Mouse (Mus musculus): ENCODE measurements around the gene Tec.
"Not testable (repeated sequence)": the region's sequence is repeated elsewhere in the genome, so short reads cannot be mapped to it uniquely, and the experiment has no call there.

The Tec gene

GRCm38 (mm10) chr5:72818513-72819180 is 49.6 kb downstream of the Tec start:
- DNase-seq = no peak

- no peak for DNase-seq
Measured at GRCm38 (mm10) chr5:72817523-72818091, 50.7 kb downstream of the Tec start.

GRCm38 (mm10) chr5:72816960-72817359 is 51.3 kb downstream of the Tec start:
- DNase-seq = not testable (repeated sequence)

- DNase-seq = no peak
Measured at GRCm38 (mm10) chr5:72816491-72816890, 51.8 kb downstream of the Tec start.

DNA sequence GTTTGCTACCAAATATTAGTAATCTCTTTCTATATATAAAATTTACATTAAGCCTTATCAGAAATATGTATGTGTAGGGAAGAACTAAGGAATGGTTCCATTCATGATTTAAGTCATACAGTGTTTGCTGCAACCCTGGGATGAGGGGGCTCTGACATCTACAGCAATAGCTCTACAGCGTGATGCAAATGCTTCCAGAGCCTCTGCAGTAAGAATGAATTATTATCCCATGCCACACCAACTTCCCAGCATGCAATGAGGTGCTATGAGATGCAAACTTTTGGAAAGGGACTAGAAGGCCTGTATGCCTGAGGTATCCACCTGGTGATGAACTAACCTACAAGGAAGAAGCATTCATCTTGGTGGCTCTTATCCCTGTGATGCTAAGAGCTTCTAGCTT is 52.2 kb downstream of the Tec start:
- no peak for DNase-seq

DNA sequence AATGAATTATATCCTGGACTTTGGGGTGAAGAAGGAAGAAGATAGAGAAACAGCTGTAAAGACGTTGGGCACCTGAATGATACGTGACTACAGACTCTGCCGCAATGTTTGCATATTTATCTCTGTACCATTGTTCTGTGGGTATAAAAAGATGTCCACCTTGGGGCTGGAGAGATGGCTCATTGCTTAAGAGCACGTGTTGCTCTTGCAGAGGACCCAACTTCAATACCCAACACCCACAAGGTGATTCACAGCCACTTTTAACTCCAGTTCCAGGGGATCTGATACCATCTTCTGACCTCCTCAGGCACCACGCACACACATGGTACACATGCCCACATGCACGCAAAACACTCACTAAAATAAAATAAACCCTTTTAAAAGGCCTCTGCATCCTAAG is 52.9 kb downstream of the Tec start:
- DNase-seq = no peak

DNA sequence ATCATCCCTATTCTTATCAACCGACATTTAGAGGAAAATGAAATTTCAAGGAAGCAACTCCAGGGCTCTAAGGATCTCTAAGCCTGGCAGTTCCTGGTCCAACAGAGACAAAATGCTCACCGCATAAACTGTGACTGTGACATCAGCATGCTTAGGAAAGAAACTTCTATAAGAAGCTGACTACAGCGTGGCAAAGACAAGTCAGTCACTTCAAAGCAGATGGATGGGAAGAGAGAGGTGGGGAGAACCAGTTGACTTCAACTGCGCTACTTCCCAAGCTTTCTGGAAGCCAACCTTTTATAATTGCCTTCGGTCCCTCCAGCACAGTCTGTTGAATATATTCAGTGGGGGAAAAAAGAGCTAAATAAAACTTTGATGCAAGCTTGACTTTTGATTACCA is 54.2 kb downstream of the Tec start:
- DNase-seq = no peak

DNA sequence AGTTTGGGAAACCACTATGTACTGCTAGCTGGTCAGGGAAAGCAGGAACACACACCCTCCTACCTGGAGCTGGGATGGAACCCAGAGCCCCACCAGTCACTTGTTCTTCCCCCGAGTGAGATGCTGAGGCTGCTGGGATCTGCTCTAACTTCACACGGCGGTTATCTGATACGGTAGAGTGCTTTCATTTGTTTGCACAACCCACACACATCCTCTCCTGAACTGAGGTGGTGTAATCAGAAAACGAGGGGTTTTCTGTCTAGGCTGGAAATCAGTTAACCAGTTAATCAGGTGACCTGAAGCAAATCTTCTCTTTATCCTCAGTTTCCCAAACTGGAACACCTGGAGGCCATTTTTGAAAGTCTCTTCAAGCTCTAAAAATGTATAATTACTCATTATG is 55.4 kb downstream of the Tec start:
- no peak for DNase-seq

DNA sequence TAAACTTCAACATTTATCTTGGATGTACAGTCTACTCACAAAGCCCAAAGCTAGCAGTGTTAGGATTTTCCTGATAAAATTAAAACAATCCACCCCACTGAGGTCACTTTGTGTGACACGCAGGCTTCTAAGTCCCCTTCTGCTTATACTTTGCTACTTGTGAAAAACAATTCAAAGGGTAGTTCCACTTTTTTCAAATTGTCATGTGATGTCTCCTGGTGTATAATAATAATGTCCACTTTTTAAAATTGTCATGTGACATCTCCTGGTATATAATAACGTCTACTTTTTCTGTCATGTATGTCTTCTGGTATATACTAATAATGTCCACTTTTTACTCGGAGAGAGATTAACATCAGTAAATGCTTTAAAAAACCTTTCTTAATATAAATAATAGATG is 56.0 kb downstream of the Tec start:
- no peak for DNase-seq

- no peak for DNase-seq
Measured at GRCm38 (mm10) chr5:72811397-72811796, 56.9 kb downstream of the Tec start.

DNA sequence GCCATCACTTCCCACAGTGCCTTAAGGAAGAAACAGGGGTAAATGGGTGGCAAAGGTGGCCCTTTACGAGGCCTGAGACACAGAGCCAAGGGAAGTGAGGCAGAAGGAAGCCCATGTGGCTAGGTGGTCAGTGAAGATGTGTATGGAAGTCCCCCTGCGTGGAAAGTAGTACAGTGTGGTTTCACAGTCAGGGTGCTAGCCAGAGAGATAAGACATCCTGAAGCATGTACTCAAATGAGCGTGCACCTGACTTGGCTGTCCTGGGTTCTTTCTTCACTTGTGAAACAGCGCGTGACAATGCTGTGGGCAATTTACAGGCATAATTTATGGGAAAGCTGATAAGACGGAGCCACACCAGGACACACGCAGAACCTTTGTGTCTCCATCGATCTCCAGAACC is 57.3 kb downstream of the Tec start:
- no peak for DNase-seq

DNA sequence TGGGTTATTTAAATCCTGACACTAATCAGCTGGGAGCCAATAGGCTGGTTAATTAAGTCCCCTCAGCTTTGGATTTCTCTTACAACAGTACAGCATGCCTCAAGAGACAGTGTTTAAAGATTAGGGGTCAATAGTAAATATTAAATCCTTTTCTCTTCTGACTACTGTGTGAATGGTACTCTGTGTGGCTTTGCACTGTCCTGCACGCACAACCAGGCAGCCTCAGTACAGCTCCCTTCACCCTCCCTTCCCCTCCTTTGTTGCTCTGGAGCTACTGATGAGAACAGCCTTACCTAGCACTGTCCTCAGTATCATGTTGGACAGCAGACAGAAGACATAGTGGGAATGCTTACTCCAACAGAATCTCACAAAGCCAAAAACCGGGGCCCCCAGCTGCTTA is 58.8 kb downstream of the Tec start:
- DNase-seq = no peak

DNA sequence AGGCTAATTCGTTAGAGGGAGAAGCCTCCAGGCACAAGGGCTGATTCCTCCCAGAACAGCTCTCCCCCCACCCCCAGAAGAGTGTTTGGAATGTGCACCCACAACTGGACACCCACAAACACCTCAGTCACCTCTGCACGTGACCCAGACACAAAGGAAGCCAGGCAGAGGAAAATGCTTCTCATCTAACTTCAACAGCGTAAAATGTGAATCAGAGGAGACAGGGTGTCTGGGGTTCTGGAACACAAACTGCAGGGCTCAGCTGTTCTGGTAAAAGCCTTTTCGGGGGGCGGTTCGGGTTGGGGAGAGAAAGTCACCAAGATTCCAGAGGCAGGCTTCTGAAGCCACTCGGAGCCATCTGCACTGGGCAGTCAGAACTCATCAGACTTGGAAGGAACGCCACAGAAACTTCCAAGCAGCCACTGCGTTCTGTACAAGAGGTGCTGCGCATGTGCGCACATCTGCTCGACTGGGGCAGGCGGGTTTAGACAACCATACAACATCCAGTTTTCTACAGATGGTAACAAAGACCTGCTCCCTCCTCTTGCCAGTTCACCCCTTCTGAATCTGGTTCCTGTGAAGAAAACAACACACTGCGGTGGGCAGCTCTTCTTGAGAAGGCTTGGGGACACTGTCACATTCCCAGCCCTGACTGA is 59.7 kb downstream of the Tec start:
- no peak for DNase-seq

DNA sequence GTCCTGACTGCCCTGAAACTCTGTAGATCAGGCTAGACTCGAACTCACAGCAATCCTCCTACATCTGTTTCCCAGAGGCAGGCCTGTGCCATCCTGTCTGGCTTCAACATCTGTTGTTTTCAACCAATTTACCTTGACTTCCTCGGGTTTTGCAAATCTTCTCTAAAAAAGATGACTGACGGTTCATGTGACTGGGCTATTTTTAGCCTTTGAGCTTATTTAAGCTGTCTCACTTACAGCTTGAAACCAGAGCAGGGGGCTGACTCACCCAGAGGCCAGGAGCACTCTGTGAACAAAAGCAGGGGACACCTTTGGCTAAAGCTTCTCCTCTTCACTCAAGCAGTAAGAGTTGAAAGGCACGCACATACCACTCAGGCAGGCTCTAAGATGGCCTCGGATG is 65.4 kb downstream of the Tec start:
- no peak for DNase-seq

DNA sequence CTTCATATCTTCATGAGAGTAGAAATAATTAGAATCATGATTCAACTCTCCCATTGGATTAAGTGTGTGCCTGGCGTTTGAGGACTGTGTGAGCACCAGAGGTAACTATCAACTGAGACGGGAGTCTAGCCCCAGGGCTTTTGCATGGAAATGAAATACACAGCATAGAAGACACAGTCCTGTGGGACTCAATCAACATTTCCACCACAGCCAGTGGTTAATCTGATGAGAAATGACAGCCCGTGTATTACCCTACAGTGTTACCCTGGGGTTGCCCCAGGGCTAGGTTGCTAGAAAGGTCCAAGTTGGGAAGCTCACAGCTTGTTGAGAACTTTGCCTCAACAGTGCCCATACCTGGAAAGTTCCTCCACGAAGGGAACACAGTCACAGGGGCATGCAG is 69.7 kb downstream of the Tec start:
- DNase-seq = no peak

- DNase-seq = no peak
Measured at GRCm38 (mm10) chr5:72796186-72796613, 72.1 kb downstream of the Tec start.

GRCm38 (mm10) chr5:72793309-72793850 is 74.9 kb downstream of the Tec start:
- DNase-seq = no peak

DNA sequence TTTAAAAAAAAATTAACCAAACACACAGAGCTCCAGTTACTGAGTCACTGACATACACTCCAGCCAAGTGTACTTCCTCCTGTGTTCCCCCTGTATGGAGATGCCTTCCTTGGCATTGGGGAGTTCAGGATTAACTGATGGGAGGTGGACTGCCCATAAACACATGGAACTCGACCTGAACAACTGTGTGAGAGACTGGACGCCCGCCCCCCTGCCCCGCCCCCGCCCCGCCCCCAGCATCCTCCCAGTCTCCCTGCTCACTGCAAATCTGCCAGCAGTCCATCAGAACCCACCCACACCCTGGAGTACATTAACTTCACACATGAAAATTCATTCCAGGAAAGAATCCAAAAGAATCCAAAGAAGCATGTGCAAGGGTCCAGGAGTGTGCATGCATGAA is 76.5 kb downstream of the Tec start:
- DNase-seq = no peak

GRCm38 (mm10) chr5:72791386-72791785 is 76.9 kb downstream of the Tec start:
- no peak for DNase-seq

DNA sequence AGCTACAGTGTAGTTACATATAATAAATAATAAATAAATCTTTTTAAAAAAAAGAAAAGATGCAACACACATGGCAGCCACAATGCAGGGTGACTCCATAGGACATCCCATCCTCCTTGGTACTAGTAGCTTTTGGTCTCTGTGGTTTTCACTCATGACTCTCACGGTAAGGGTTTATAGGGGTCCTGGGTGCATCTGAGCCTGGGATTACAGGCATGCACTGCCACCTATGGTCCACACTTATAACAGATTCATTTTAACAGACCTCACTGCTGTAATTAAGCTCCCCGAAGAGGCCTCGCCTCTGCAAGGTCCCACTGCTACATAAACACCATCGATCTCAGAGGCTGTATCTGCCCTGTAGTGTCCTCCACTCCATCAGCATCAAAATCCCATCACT is 82.8 kb downstream of the Tec start:
- no peak for DNase-seq

GRCm38 (mm10) chr5:72784719-72785118 is 83.6 kb downstream of the Tec start:
- DNase-seq = no peak

DNA sequence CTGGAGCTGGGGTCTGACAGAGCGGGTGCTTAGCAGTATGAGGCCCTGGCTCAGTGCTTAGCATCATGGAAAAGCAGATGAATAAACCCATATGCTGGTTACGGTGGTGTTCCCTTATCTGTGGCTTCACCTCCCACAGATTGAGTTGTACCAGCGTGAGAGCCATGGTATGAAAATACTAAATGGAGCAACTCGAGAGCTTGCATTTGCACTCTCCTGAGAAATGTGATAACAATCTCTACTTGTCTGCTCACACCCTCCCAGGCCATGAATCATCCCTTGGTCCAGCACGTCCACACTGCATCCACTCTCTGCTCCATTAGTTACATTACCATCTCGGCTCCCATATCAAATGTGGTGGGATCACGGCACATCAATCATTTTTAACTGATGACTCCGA is 84.3 kb downstream of the Tec start:
- DNase-seq = no peak

DNA sequence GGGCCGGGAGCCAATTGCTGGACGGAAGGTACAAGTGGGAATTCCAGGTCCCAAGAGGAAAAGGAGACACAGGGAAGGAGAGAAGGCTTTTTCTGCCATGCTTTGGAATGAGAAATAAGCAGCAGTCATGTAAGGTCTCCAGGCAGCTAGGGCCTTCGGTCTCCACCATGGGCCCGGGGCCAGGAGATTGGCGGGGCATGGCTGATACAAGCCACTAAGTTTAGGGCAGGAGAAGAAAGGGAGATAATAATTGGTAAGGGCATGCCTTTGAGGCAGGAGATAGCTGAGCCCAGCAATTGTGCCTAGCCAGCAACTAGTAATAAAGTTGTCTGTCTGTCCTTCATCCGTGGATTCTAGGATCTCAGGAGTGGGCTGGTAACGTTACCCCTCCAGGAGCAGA is 85.2 kb downstream of the Tec start:
- no peak for DNase-seq

DNA sequence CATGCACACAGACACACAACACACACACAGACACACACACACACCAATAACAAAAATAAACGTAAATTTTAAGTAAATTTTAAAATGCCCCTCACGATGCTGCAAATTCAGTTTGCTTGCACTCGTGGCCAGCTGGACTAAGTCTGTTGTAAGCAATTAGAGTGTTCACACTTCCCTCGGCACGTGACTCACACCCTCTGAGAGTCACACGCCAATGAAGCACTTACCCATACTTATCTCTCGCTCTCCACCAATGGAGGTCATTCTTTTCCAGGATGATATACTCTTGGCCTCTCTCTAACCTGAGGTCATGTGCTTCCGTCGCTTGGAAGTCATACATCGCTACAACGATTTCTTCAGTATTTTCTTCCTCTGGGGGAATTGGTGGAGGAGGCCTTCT is 86.5 kb downstream of the Tec start:
- no peak for DNase-seq
